Mouse (Mus musculus) ovary, postnatal 36 days (tissue): ENCODE results near the gene Fosl2.

Experiments
- DNase-seq: peaks from one replicate; pipeline ENCODE4 v3.0.0; 2022; ENCODE audit warnings: low spot score, mixed read lengths

Gene Fosl2

GRCm38 (mm10) chr5:32134051-32134732, 1.4 kb upstream of the Fosl2 start:
- DNase-seq = no peak

GRCm38 (mm10) chr5:32134903-32135335, 682 bp upstream of the Fosl2 start:
- peak; percentile 83 for DNase-seq

- DNase-seq = peak; percentile 80
Measured at GRCm38 (mm10) chr5:32136301-32136863, 781 bp downstream of the Fosl2 start.

- no peak for DNase-seq
Measured at GRCm38 (mm10) chr5:32137106-32137522, 1.5 kb downstream of the Fosl2 start.

- no peak for DNase-seq
Measured at GRCm38 (mm10) chr5:32138446-32139195, 3.0 kb downstream of the Fosl2 start.

- no peak for DNase-seq
Measured at GRCm38 (mm10) chr5:32139516-32140037, 4.0 kb downstream of the Fosl2 start.

- DNase-seq = no peak
Measured at GRCm38 (mm10) chr5:32141899-32142298, 6.3 kb downstream of the Fosl2 start.

- DNase-seq = no peak
Measured at GRCm38 (mm10) chr5:32143433-32143970, 7.9 kb downstream of the Fosl2 start.

GRCm38 (mm10) chr5:32146281-32146680, 10.7 kb downstream of the Fosl2 start:
- DNase-seq = no peak

GRCm38 (mm10) chr5:32148593-32148992, 13.0 kb downstream of the Fosl2 start:
- DNase-seq = no peak

GRCm38 (mm10) chr5:32151244-32151643, 15.6 kb downstream of the Fosl2 start:
- DNase-seq = no peak

GRCm38 (mm10) chr5:32152725-32153417, 17.3 kb downstream of the Fosl2 start:
- no peak for DNase-seq

- no peak for DNase-seq
Measured at GRCm38 (mm10) chr5:32153418-32153740, 17.8 kb downstream of the Fosl2 start.

GRCm38 (mm10) chr5:32153791-32154490, 18.3 kb downstream of the Fosl2 start:
- no peak for DNase-seq

- DNase-seq = no peak
Measured at GRCm38 (mm10) chr5:32154931-32155688, 19.5 kb downstream of the Fosl2 start.

GRCm38 (mm10) chr5:32155927-32156326, 20.3 kb downstream of the Fosl2 start:
- no peak for DNase-seq

GRCm38 (mm10) chr5:32163478-32164043, 28.0 kb downstream of the Fosl2 start:
- no peak for DNase-seq

GRCm38 (mm10) chr5:32172188-32172587, 36.6 kb downstream of the Fosl2 start:
- DNase-seq = no peak

- DNase-seq = no peak
Measured at GRCm38 (mm10) chr5:32176800-32177199, 41.2 kb downstream of the Fosl2 start.

- no peak for DNase-seq
Measured at GRCm38 (mm10) chr5:32177737-32178136, 42.1 kb downstream of the Fosl2 start.
